Mouse (Mus musculus) lung, adult 2 months (tissue): Measurements from ENCODE around the gene Nectin4. TPM values are rescaled to one million over a fixed set of nuclear protein-coding genes. Genes with fewer than 3 reads are reported as not detected.
"Not testable (repeated sequence)": the region's sequence is repeated elsewhere in the genome, so short reads cannot be mapped to it uniquely, and the experiment has no call there.

Experiments
- DNase-seq: peaks from one replicate; pipeline ENCODE4 v3.0.0; 2022
- H3K4me1 ChIP-seq: fragments of 200-500 bp; 2 replicates; pipeline ENCODE4 v1.6.1; 2011; ENCODE audit warnings: low read length; ENCODE audit not compliant: control insufficient read depth, insufficient read depth
- H3K4me3 ChIP-seq: fragments of 200-500 bp; replicated peaks from 2 replicates; pipeline ENCODE3; 2011; ENCODE audit warnings: low read depth, mild to moderate bottlenecking, control low read depth, low read length; ENCODE audit errors: extremely low read depth
- CTCF ChIP-seq: fragments of 200-500 bp; IDR thresholded peaks from 2 replicates; pipeline ENCODE4 v1.5.1; 2011; ENCODE audit warnings: mild to moderate bottlenecking, low read length, control low read depth; ENCODE audit not compliant: insufficient read depth
- POLR2A ChIP-seq: fragments of 200-500 bp; IDR thresholded peaks from 2 replicates; pipeline ENCODE4 v1.6.1; 2011; ENCODE audit warnings: low read depth, mild to moderate bottlenecking, control low read depth, low read length, borderline replicate concordance; ENCODE audit errors: extremely low read depth
- WGBS: fragments of 180-500 bp; shearing (Covaris S2); methylation state at CpG from one replicate; pipeline ENCODE4 v1.1.7; 2018; 5-methylcytosine and 5-hydroxymethylcytosine counted together
- polyA plus RNA-seq: library from polyadenylated mRNA; depleted of rRNA; stranded (reverse); fragments of >200 nt; gene quantifications from 2 replicates; pipeline ENCODE4 v1.2.3, GENCODE M21; 2012; rRNA removed

The Nectin4 gene
- polyA plus RNA-seq = 10.3 and 19.2 TPM in 2 replicates

DNA sequence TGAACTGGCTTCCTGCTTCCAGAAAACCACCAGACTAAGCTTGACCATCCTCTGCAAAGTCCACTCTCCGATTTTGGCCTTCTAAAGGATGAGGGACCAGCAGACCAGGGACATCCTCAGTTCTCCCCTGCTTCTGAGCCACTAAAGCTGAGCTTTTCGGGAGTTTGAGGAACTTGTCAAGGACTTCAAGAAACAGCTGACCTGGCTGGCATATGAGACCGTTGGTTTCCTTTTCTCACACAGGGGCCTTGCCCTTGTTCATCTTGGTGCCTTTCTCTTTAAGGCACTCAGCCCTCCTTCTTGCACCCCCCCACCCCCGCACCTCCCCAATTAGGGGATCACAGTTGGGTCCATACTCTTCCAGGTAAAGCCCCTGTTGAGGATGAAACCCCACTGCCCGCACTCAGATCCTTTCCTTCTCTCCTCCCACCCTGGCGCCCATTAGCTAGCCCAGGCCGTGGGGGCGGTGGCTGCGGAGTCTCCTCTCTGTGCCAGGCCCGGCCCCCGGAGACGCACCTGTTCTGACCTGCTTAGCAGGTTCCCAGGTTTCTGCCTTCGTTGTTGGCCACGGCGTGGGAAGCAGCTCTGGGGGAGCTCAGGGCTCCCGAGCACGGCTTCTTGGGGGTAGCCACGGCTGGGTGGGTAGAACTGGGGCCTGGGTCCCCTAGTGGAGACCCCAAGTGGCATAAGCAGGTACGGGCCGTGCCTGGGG is at the start of gene Nectin4:
Nectin4 (plus strand) TSS at position 255 of the 712 bp plus-strand sequence.
- WGBS = 30% methylated on average over 20 of the region's 20 CpGs
- peak within 1 kb of the TSS; percentile 46 for H3K4me3 ChIP-seq
- peak; percentile 71 for DNase-seq

GRCm38 (mm10) chr1:171320151-171320550 is 49.7 kb upstream of the Nectin4 start:
- DNase-seq = no peak
- Histone ChIP-seq H3K4me3 (no peak overlapping the region), H3K4me1 (no peaks in the 10 kb centered on the region)
- no peak for TF ChIP-seq CTCF
- no peak for TF ChIP-seq POLR2A
- 25% methylated on average over 5 of the region's 5 CpGs for WGBS

More for the DNA sequence above, at the start of gene Nectin4:
- H3K4me1 ChIP-seq = peaks cover 3% of the 10 kb centered on the region; the same call in 1 of the 2 replicates
- TF ChIP-seq POLR2A (peak; percentile 64; the same call in 1 of the 2 replicates), CTCF (no peak)

GRCm38 (mm10) chr1:171321415-171321814 is 48.5 kb upstream of the Nectin4 start:
- DNase-seq = no peak

GRCm38 (mm10) chr1:171322012-171322411 is 47.9 kb upstream of the Nectin4 start:
- no peak for DNase-seq
- no peak overlapping the region for H3K4me3 ChIP-seq
- no peaks in the 10 kb centered on the region for H3K4me1 ChIP-seq
- no peak for TF ChIP-seq POLR2A
- TF ChIP-seq CTCF = no peak
- 80% methylated on average over 1 of the region's 1 CpGs for WGBS

More at GRCm38 (mm10) chr1:171321415-171321814, 48.5 kb upstream of the Nectin4 start:
- H3K4me1 ChIP-seq = no peaks in the 10 kb centered on the region
- no peak for TF ChIP-seq POLR2A
- 0 out of 2 replicates have a peak, but pooled peaks have one; percentile 1 for TF ChIP-seq CTCF
- no peak overlapping the region for H3K4me3 ChIP-seq

DNA sequence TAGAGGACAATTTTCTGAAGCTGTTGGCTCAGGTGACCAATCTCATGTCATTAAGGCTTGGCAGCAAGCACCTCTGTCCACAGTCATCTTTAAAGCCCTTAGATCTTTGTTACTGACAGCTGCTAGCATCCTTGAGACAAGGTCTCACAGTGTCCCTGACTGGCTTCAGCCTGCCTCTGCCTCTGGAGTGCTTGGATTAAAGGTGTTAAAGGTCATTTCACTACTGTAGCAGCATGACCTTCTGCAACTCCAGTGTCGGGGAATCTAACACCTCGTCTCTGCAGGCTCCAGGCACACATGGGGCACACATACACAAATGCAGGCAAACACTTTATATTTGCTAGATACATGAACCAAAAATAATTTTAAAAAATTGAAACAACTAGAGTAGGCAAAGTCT is 44.3 kb upstream of the Nectin4 start:
- WGBS = 74% methylated on average over 2 of the region's 2 CpGs
- no peak for DNase-seq
- Histone ChIP-seq H3K4me3 (no peak overlapping the region), H3K4me1 (peaks cover 5% of the 10 kb centered on the region)
- TF ChIP-seq POLR2A (no peak), CTCF (no peak)

GRCm38 (mm10) chr1:171326588-171326987 is 43.3 kb upstream of the Nectin4 start:
- not testable (repeated sequence) for DNase-seq, H3K4me1 ChIP-seq, H3K4me3 ChIP-seq
- WGBS = 67% methylated on average over 4 of the region's 4 CpGs

- DNase-seq = no peak
- TF ChIP-seq CTCF = no peak
- TF ChIP-seq POLR2A = no peak
- WGBS = 14% methylated on average over 9 of the region's 9 CpGs
- peaks cover 9% of the 10 kb centered on the region for H3K4me1 ChIP-seq
- H3K4me3 ChIP-seq = peak overlapping the region; percentile 82
Measured at GRCm38 (mm10) chr1:171328244-171328643, 41.7 kb upstream of the Nectin4 start.

- Histone ChIP-seq H3K4me1 (peaks cover 9% of the 10 kb centered on the region), H3K4me3 (peak within 1 kb of the TSS; percentile 82)
- 1% methylated on average over 47 of the region's 48 CpGs for WGBS
- TF ChIP-seq CTCF = no peak
- TF ChIP-seq POLR2A = peak; percentile 46; the same call in 1 of the 2 replicates
- peak; percentile 92 for DNase-seq
Measured at GRCm38 (mm10) chr1:171328839-171329432, 41.0 kb upstream of the Nectin4 start, which contains the start of gene Dedd. Gene Dedd (plus strand): TSS chr1:171329145.

GRCm38 (mm10) chr1:171329433-171330215 is 40.3 kb upstream of the Nectin4 start:
- peak; percentile 53 for DNase-seq
- Histone ChIP-seq H3K4me1 (peaks cover 9% of the 10 kb centered on the region), H3K4me3 (peak overlapping the region; percentile 82)
- 1% methylated on average over 52 of the region's 61 CpGs for WGBS
- no peak for TF ChIP-seq CTCF
- TF ChIP-seq POLR2A = peak; percentile 43; the same call in 1 of the 2 replicates

DNA sequence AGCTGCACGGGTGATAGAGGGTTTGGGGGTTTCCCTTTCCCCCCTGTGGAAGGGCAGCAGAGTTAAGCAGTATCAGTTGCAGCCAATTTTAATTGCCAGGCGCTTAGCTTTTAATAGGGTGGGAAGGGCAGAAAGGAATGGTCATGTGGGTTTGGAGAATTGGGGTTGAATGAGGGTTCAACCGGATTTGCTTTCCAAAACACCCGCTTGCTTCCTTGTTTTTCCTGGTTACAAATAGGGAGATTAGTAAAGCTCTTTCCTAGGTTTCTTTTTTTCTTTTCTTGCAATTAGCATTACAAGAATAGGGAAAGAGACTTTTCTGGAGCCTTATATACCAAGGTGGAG is 39.7 kb upstream of the Nectin4 start:
- no peak for DNase-seq
- 0% methylated on average over 4 of the region's 4 CpGs for WGBS
- TF ChIP-seq CTCF = no peak
- no peak for TF ChIP-seq POLR2A
- Histone ChIP-seq H3K4me3 (peak overlapping the region; percentile 82), H3K4me1 (peaks cover 9% of the 10 kb centered on the region)
